Mouse (Mus musculus) myocyte (in vitro differentiated cells): ENCODE results near the gene Nhsl2. TPM values are rescaled to one million over a fixed set of nuclear protein-coding genes. Genes with fewer than 3 reads are reported as not detected.

Experiments
- H3K27me3 ChIP-seq: one replicate; pipeline ENCODE4 v1.6.1; 2011; ENCODE audit not compliant: control insufficient read depth, insufficient read depth, insufficient read length
- H3K36me3 ChIP-seq: one replicate; pipeline ENCODE4 v1.6.1; 2011; ENCODE audit not compliant: control insufficient read depth, insufficient read depth
- H3K4me2 ChIP-seq: one replicate; pipeline ENCODE4 v1.6.1; 2011; ENCODE audit warnings: low read depth, control low read depth
- H3K4me3 ChIP-seq: one replicate; pipeline ENCODE4 v1.5.1; 2011; ENCODE audit warnings: mild to moderate bottlenecking, control low read depth, moderate library complexity
- H3K79me2 ChIP-seq: one replicate; pipeline ENCODE4 v1.6.1; 2011; ENCODE audit not compliant: control insufficient read depth, insufficient read depth
- H3ac ChIP-seq: one replicate; pipeline ENCODE4 v1.6.1; 2011; ENCODE audit not compliant: control insufficient read depth, insufficient read length
- CEBPB ChIP-seq: IDR thresholded peaks from 2 replicates; pipeline ENCODE4 v1.6.1; 2011; ENCODE audit warnings: mild to moderate bottlenecking, moderate library complexity; ENCODE audit not compliant: poor library complexity, insufficient read depth, severe bottlenecking
- E2F4 ChIP-seq: IDR thresholded peaks from one replicate; pipeline ENCODE4 v1.6.1; 2011; ENCODE audit warnings: mild to moderate bottlenecking, control low read depth, moderate library complexity; ENCODE audit not compliant: insufficient read depth
- MAX ChIP-seq: IDR thresholded peaks from one replicate; pipeline ENCODE4 v1.6.1; 2011; ENCODE audit warnings: low read depth, mild to moderate bottlenecking, control low read depth
- MYOD1 ChIP-seq, 3 experiments: IDR thresholded peaks; one replicate each; pipeline ENCODE4 v1.6.1; 2011; ENCODE audit warnings: control low read depth in 2 of 3, low read depth in 2 of 3, mild to moderate bottlenecking in 2 of 3, moderate library complexity in 1 of 3; ENCODE audit not compliant: insufficient read length in 2 of 3, control insufficient read depth in 1 of 3
- MYOG ChIP-seq, 3 experiments: IDR thresholded peaks; one replicate each; pipeline ENCODE4 v1.6.1; 2011; ENCODE audit warnings: control low read depth in 2 of 3, low read depth in 2 of 3, mild to moderate bottlenecking in 2 of 3; ENCODE audit not compliant: insufficient read length in 2 of 3, control insufficient read depth in 1 of 3, insufficient read depth in 1 of 3
- POLR2A ChIP-seq: IDR thresholded peaks from one replicate; pipeline ENCODE4 v1.6.1; 2011; ENCODE audit warnings: low read depth, mild to moderate bottlenecking, control low read depth, moderate library complexity; ENCODE audit not compliant: insufficient read length
- POLR2AphosphoS2 ChIP-seq: IDR thresholded peaks from one replicate; pipeline ENCODE4 v1.6.1; 2011; ENCODE audit warnings: low read depth, control low read depth; ENCODE audit not compliant: insufficient read length
- REST ChIP-seq: IDR thresholded peaks from one replicate; pipeline ENCODE4 v1.6.1; 2011; ENCODE audit warnings: mild to moderate bottlenecking, control low read depth, moderate library complexity; ENCODE audit not compliant: insufficient read depth, insufficient read length
- SRF ChIP-seq: IDR thresholded peaks from one replicate; pipeline ENCODE4 v1.6.1; 2011; ENCODE audit warnings: low read depth; ENCODE audit not compliant: control insufficient read depth, insufficient read length
- TCF12 ChIP-seq: IDR thresholded peaks from one replicate; pipeline ENCODE4 v1.6.1; 2011; ENCODE audit warnings: mild to moderate bottlenecking, control low read depth; ENCODE audit not compliant: poor library complexity, insufficient read depth, severe bottlenecking
- TCF3 ChIP-seq: IDR thresholded peaks from one replicate; pipeline ENCODE4 v1.6.1; 2011; ENCODE audit warnings: low read depth, control low read depth; ENCODE audit not compliant: insufficient read length
- USF1 ChIP-seq: IDR thresholded peaks from one replicate; pipeline ENCODE4 v1.6.1; 2011; ENCODE audit warnings: low read depth, mild to moderate bottlenecking, control low read depth, moderate library complexity
- polyA plus RNA-seq: library from polyadenylated mRNA; unstranded; fragments of >200 nt; fragmentation: generic; extraction: Trizol; gene quantifications from one replicate; pipeline ENCODE4 v1.2.1, GENCODE M21; 2012; ENCODE audit warnings: missing spikeins

Gene Nhsl2
- polyA plus RNA-seq, 1 experiment, result 0.25 TPM

DNA sequence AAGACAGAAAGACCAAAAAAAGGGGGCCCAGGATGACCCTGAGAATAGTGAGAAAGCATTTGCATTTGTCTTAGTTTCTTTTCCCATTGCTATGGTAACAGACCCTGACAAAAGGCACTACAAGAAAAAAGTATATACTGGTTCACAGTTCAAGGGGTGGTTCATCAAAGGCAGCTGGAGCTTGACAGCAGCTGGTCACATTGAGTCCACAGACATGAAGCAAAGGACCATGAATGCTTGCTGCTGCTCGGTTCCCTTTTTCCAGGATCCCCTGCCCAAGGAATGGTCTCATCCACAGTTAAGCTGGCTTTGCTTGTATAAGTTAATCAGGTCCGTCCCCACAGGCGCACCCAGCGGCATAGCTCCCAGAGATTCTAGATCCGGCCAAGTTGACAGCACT, 225.2 kb downstream of the Nhsl2 start:
- Histone ChIP-seq H3K4me3 (no peak overlapping the region), H3K36me3 (no peaks in the 10 kb centered on the region), H3K27me3 (peaks cover 9% of the 10 kb centered on the region), H3K4me2 (no peak overlapping the region), H3K79me2 (no peaks in the 10 kb centered on the region), H3ac (no peak overlapping the region)
- TF ChIP-seq MYOG (IDR thresholded peaks at IDR 0.05; ENCODE audit: control insufficient read depth in 1 of 3, insufficient read depth in 1 of 3, insufficient read length in 2 of 3, low read depth in 2 of 3), result no peak
- TF ChIP-seq POLR2AphosphoS2, result no peak
- TF ChIP-seq TCF3, result no peak
- no peak for TF ChIP-seq TCF12
- no peak for TF ChIP-seq USF1
- no peak for TF ChIP-seq CEBPB
- TF ChIP-seq E2F4, result no peak
- TF ChIP-seq SRF, result no peak
- no peak for TF ChIP-seq MAX
- no peak for TF ChIP-seq REST
- no peak for TF ChIP-seq POLR2A
- TF ChIP-seq MYOD1 (IDR thresholded peaks at IDR 0.05; ENCODE audit: control insufficient read depth in 1 of 3, insufficient read length in 2 of 3, low read depth in 2 of 3), result no peak

DNA sequence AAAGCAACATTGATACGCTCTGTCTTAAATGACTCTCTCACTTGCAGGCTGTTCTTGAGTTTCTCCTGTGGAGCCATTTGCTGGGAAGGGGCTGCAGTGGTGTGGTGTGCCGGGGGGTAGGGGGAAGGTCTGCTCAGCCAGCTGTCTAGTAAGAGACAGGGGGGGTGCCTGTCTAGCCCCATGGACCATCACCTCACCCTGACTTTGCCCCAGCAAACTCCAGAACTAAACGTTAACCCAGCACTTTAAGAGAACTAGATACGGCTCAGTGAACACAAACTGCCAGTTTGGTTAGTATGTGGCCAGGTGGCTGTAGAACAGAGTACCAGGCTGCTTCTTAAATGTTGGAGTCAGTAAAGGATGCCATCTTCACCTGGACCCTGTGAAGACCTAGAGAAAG, 226.0 kb downstream of the Nhsl2 start:
- Histone ChIP-seq H3K79me2 (no peaks in the 10 kb centered on the region), H3K4me2 (no peak overlapping the region), H3K36me3 (no peaks in the 10 kb centered on the region), H3K27me3 (peaks cover 9% of the 10 kb centered on the region), H3K4me3 (no peak overlapping the region), H3ac (no peak overlapping the region)
- TF ChIP-seq POLR2A, result no peak
- TF ChIP-seq SRF, result no peak
- no peak for TF ChIP-seq CEBPB
- no peak for TF ChIP-seq MYOG (IDR thresholded peaks at IDR 0.05; ENCODE audit: control insufficient read depth in 1 of 3, insufficient read depth in 1 of 3, insufficient read length in 2 of 3, low read depth in 2 of 3)
- TF ChIP-seq TCF3, result no peak

DNA sequence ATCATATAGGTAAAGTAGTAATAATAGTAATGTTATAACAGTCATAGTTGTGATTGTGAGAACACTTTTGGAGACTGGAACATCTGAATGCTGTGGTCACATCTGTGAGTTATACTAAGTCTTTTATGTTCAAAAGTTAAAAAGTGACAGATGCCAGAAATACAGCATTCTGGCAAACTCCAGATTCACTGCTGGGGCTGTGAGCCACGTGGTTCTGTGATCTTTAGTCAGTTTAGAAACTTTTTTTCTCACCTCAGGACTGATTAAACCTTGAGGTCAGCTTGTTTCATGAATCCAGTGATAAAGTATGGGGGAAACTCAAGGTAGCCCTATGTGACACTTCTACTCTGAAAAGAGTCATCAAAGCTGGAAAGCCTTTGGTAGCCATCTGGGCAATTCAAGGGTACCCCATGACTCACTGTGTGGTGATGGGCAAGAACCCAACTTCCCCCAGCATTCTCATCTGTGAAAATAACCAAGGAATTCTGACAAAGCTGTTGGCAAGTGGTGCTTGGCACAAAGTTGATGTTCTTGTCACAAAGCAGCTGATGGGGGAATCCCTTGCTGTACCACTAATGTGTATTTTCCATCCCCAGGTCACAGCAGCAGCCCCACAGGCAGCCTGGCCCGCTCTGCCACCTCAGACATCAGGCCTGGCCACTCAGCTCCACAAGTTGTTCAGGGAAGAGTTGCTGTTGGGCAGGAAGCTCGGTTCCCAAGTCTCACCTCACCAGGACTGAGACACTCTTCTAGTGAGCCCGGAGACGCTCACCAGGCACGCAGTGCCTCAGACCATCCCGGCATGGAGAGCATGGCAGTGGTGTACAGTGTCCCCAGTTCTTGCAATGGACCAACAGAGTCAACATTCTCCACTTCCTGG, 227.9 kb downstream of the Nhsl2 start:
- no peak overlapping the region for H3ac ChIP-seq
- H3K27me3 ChIP-seq, result no peaks in the 10 kb centered on the region
- no peaks in the 10 kb centered on the region for H3K36me3 ChIP-seq
- H3K4me2 ChIP-seq, result no peak overlapping the region
- H3K4me3 ChIP-seq, result no peak overlapping the region
- H3K79me2 ChIP-seq, result no peaks in the 10 kb centered on the region
- TF ChIP-seq SRF, result no peak
- no peak for TF ChIP-seq TCF12
- no peak for TF ChIP-seq MAX
- no peak for TF ChIP-seq REST
- no peak for TF ChIP-seq TCF3

DNA sequence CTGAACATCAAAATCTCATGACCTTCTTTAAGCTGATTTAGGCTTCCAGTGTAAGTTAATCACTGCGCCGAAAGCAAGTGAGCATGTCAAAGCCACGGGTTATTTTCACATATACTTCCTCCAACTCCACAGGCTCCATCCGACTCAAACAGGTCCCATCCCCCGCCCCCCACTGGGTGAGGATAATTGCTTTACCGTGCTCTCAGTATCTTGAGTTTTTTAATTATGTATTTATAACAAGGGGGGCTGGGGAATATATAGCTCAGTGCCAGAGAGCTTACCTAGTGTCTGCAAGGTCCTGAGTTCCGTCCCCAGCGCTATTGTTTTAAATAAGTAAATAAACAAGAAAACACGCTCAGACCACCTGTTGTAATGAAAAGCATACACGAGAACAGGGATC, 231.9 kb downstream of the Nhsl2 start:
- Histone ChIP-seq H3K4me3 (no peak overlapping the region), H3K27me3 (no peaks in the 10 kb centered on the region), H3ac (no peak overlapping the region), H3K4me2 (no peak overlapping the region), H3K79me2 (no peaks in the 10 kb centered on the region), H3K36me3 (no peaks in the 10 kb centered on the region)
- TF ChIP-seq POLR2A, result no peak

DNA sequence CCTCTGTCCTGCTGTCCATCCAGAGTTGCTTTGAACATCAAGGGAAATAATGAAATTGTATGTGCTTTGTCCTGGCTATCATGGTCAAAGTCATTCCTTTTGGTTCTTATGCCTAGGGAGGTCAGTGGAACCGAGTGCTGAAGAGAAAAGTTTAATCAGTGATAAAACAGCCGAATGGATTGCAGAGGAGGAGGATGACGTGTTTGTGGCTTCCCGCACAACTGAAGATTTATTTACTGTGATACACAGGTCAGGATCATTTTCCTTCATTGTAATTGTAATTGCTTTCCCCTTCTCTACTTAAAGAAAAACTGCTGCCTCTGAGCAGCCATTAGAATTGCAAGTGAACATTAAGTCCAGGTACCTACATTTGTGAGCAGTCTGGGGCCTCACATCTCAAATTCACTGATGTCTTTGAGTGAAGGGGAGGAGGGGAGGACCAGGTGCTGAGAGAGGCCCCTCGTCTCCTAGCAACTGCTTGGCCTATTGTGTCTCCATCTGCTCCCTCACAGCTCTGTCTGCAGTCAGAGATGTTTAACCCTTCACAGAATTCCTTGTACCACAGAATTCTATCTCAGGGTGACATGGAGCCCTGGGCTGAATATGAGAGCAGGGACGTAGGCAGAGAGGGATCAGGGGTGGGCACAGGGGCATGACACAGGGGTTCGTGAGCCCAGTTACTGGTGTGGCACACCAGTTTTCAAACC, 232.5 kb downstream of the Nhsl2 start:
- H3K36me3 ChIP-seq, result no peaks in the 10 kb centered on the region

More for the DNA sequence above, 232.5 kb downstream of the Nhsl2 start:
- H3K4me2 ChIP-seq, result no peak overlapping the region
- no peaks in the 10 kb centered on the region for H3K79me2 ChIP-seq
- no peak overlapping the region for H3ac ChIP-seq
- no peaks in the 10 kb centered on the region for H3K27me3 ChIP-seq
- H3K4me3 ChIP-seq, result no peak overlapping the region
- TF ChIP-seq TCF3 (no peak), MYOG (IDR thresholded peaks at IDR 0.05; ENCODE audit: control insufficient read depth in 1 of 3, insufficient read depth in 1 of 3, insufficient read length in 2 of 3, low read depth in 2 of 3) (no peak), MAX (no peak), E2F4 (no peak), POLR2AphosphoS2 (no peak), POLR2A (no peak), SRF (no peak), CEBPB (no peak), TCF12 (no peak), USF1 (no peak), MYOD1 (IDR thresholded peaks at IDR 0.05; ENCODE audit: control insufficient read depth in 1 of 3, insufficient read length in 2 of 3, low read depth in 2 of 3) (no peak), REST (no peak)
